Mouse (Mus musculus): ENCODE measurements at regions not wholly inside any gene's neighbourhood (a gene's known extent, or its start where the extent isn't known, plus 50 kb on each side); places are given as distances from the start of the nearest gene placed in this dataset.

- Histone ChIP-seq H3K4me1 (ENCODE audit: control insufficient read depth, insufficient read depth) (no peaks in the 10 kb centered on the region), H3K9me3 (replicated peaks; ENCODE audit: control insufficient read depth, low read length) (no peaks in the 10 kb centered on the region; the same call in 1 of the 2 replicates), H3K9ac (replicated peaks; ENCODE audit: low read depth, low read length) (no peak overlapping the region), H3K27ac (ENCODE audit: low read depth) (no peak overlapping the region), H3K27me3 (ENCODE audit: control insufficient read depth, insufficient read depth, low read length) (no peaks in the 10 kb centered on the region), H3K36me3 (replicated peaks; ENCODE audit: control insufficient read depth, insufficient read depth, low read length) (no peaks in the 10 kb centered on the region), H3K4me3 (ENCODE audit: low read depth, low read length) (no peak overlapping the region), H3K4me2 (ENCODE audit: low read depth, low read length) (no peak overlapping the region)
- WGBS = 50% methylated on average over 5 of the region's 5 CpGs
- ATAC-seq (ENCODE audit: insufficient read depth, low read depth) (no peak), DNase-seq (ENCODE audit: low spot score) (no peak)
- TF ChIP-seq EP300 (IDR thresholded peaks at IDR 0.05; ENCODE audit: low read depth) = no peak
- no peak for TF ChIP-seq CTCF (IDR thresholded peaks at IDR 0.05; ENCODE audit: low read depth)
Observed at GRCm38 (mm10) chr17:16571403-16571802, 492.5 kb upstream of the Zfp960 start.

- ATAC-seq (ENCODE audit: insufficient read depth, low read depth) (no peak), DNase-seq (ENCODE audit: low spot score) (no peak)
- TF ChIP-seq CTCF (IDR thresholded peaks at IDR 0.05; ENCODE audit: low read depth) (no peak), EP300 (IDR thresholded peaks at IDR 0.05; ENCODE audit: low read depth) (no peak)
Observed at GRCm38 (mm10) chr17:16588791-16589190, 475.1 kb upstream of the Zfp960 start.

GRCm38 (mm10) chr17:16599671-16600070 is 464.2 kb upstream of the Zfp960 start:
- Histone ChIP-seq H3K9me3 (replicated peaks; ENCODE audit: control insufficient read depth, low read length) (no peaks in the 10 kb centered on the region), H3K4me2 (ENCODE audit: low read depth, low read length) (no peak overlapping the region), H3K36me3 (replicated peaks; ENCODE audit: control insufficient read depth, insufficient read depth, low read length) (no peaks in the 10 kb centered on the region), H3K9ac (replicated peaks; ENCODE audit: low read depth, low read length) (no peak overlapping the region), H3K27me3 (ENCODE audit: control insufficient read depth, insufficient read depth, low read length) (no peaks in the 10 kb centered on the region), H3K4me3 (ENCODE audit: low read depth, low read length) (no peak overlapping the region), H3K4me1 (ENCODE audit: control insufficient read depth, insufficient read depth) (no peaks in the 10 kb centered on the region), H3K27ac (ENCODE audit: low read depth) (no peak overlapping the region)
- DNase-seq (ENCODE audit: low spot score) (no peak), ATAC-seq (ENCODE audit: insufficient read depth, low read depth) (no peak)
- TF ChIP-seq CTCF (IDR thresholded peaks at IDR 0.05; ENCODE audit: low read depth) = no peak
- TF ChIP-seq EP300 (IDR thresholded peaks at IDR 0.05; ENCODE audit: low read depth) = no peak
- WGBS = 27% methylated on average over 3 of the region's 3 CpGs

More at GRCm38 (mm10) chr17:16588791-16589190, 475.1 kb upstream of the Zfp960 start:
- 53% methylated on average over 1 of the region's 1 CpGs for WGBS
- no peaks in the 10 kb centered on the region for H3K9me3 ChIP-seq (replicated peaks; ENCODE audit: control insufficient read depth, low read length)
- no peak overlapping the region for H3K27ac ChIP-seq (ENCODE audit: low read depth)
- no peak overlapping the region for H3K4me3 ChIP-seq (ENCODE audit: low read depth, low read length)
- no peak overlapping the region for H3K9ac ChIP-seq (replicated peaks; ENCODE audit: low read depth, low read length)
- H3K27me3 ChIP-seq (ENCODE audit: control insufficient read depth, insufficient read depth, low read length) = no peaks in the 10 kb centered on the region
- H3K36me3 ChIP-seq (replicated peaks; ENCODE audit: control insufficient read depth, insufficient read depth, low read length) = no peaks in the 10 kb centered on the region
- no peak overlapping the region for H3K4me2 ChIP-seq (ENCODE audit: low read depth, low read length)
- no peaks in the 10 kb centered on the region for H3K4me1 ChIP-seq (ENCODE audit: control insufficient read depth, insufficient read depth)

- Histone ChIP-seq H3K9me3 (replicated peaks; ENCODE audit: control insufficient read depth, low read length) (no peaks in the 10 kb centered on the region), H3K4me3 (ENCODE audit: low read depth, low read length) (no peak overlapping the region), H3K4me1 (ENCODE audit: control insufficient read depth, insufficient read depth) (no peaks in the 10 kb centered on the region), H3K36me3 (replicated peaks; ENCODE audit: control insufficient read depth, insufficient read depth, low read length) (no peaks in the 10 kb centered on the region), H3K27ac (ENCODE audit: low read depth) (no peak overlapping the region), H3K27me3 (ENCODE audit: control insufficient read depth, insufficient read depth, low read length) (no peaks in the 10 kb centered on the region), H3K4me2 (ENCODE audit: low read depth, low read length) (no peak overlapping the region), H3K9ac (replicated peaks; ENCODE audit: low read depth, low read length) (no peak overlapping the region)
- no peak for DNase-seq (ENCODE audit: low spot score)
- ATAC-seq (ENCODE audit: insufficient read depth, low read depth) = no peak
- 37% methylated on average over 1 of the region's 1 CpGs for WGBS
- TF ChIP-seq EP300 (IDR thresholded peaks at IDR 0.05; ENCODE audit: low read depth) = no peak
- TF ChIP-seq CTCF (IDR thresholded peaks at IDR 0.05; ENCODE audit: low read depth) = no peak
Observed at GRCm38 (mm10) chr17:16612405-16612979, 451.4 kb upstream of the Zfp960 start.

- no peaks in the 10 kb centered on the region for H3K4me1 ChIP-seq (ENCODE audit: control insufficient read depth, insufficient read depth)
- 62% methylated on average over 4 of the region's 4 CpGs for WGBS
- H3K27ac ChIP-seq (ENCODE audit: low read depth) = no peak overlapping the region
- H3K27me3 ChIP-seq (ENCODE audit: control insufficient read depth, insufficient read depth, low read length) = no peaks in the 10 kb centered on the region
- H3K4me3 ChIP-seq (ENCODE audit: low read depth, low read length) = no peak overlapping the region
- no peaks in the 10 kb centered on the region for H3K9me3 ChIP-seq (replicated peaks; ENCODE audit: control insufficient read depth, low read length)
- no peak overlapping the region for H3K4me2 ChIP-seq (ENCODE audit: low read depth, low read length)
- DNase-seq (ENCODE audit: low spot score) (no peak), ATAC-seq (ENCODE audit: insufficient read depth, low read depth) (no peak)
- TF ChIP-seq CTCF (IDR thresholded peaks at IDR 0.05; ENCODE audit: low read depth) (no peak), EP300 (IDR thresholded peaks at IDR 0.05; ENCODE audit: low read depth) (no peak)
- H3K9ac ChIP-seq (replicated peaks; ENCODE audit: low read depth, low read length) = no peak overlapping the region
- H3K36me3 ChIP-seq (replicated peaks; ENCODE audit: control insufficient read depth, insufficient read depth, low read length) = no peaks in the 10 kb centered on the region
Observed at GRCm38 (mm10) chr17:16621931-16622556, 441.9 kb upstream of the Zfp960 start.

- H3K4me1 ChIP-seq (ENCODE audit: control insufficient read depth, insufficient read depth) = no peaks in the 10 kb centered on the region
- ATAC-seq (ENCODE audit: insufficient read depth, low read depth) (no peak), DNase-seq (ENCODE audit: low spot score) (no peak)
- H3K36me3 ChIP-seq (replicated peaks; ENCODE audit: control insufficient read depth, insufficient read depth, low read length) = no peaks in the 10 kb centered on the region
- no peaks in the 10 kb centered on the region for H3K9me3 ChIP-seq (replicated peaks; ENCODE audit: control insufficient read depth, low read length)
- no peak overlapping the region for H3K4me2 ChIP-seq (ENCODE audit: low read depth, low read length)
- no peak overlapping the region for H3K4me3 ChIP-seq (ENCODE audit: low read depth, low read length)
- no peak overlapping the region for H3K9ac ChIP-seq (replicated peaks; ENCODE audit: low read depth, low read length)
- WGBS = 50% methylated on average over 1 of the region's 1 CpGs
- TF ChIP-seq EP300 (IDR thresholded peaks at IDR 0.05; ENCODE audit: low read depth) = no peak
- H3K27ac ChIP-seq (ENCODE audit: low read depth) = no peak overlapping the region
- no peaks in the 10 kb centered on the region for H3K27me3 ChIP-seq (ENCODE audit: control insufficient read depth, insufficient read depth, low read length)
Observed at GRCm38 (mm10) chr17:16629854-16630253, 434.1 kb upstream of the Zfp960 start.
